In the genomic region with DNA sequence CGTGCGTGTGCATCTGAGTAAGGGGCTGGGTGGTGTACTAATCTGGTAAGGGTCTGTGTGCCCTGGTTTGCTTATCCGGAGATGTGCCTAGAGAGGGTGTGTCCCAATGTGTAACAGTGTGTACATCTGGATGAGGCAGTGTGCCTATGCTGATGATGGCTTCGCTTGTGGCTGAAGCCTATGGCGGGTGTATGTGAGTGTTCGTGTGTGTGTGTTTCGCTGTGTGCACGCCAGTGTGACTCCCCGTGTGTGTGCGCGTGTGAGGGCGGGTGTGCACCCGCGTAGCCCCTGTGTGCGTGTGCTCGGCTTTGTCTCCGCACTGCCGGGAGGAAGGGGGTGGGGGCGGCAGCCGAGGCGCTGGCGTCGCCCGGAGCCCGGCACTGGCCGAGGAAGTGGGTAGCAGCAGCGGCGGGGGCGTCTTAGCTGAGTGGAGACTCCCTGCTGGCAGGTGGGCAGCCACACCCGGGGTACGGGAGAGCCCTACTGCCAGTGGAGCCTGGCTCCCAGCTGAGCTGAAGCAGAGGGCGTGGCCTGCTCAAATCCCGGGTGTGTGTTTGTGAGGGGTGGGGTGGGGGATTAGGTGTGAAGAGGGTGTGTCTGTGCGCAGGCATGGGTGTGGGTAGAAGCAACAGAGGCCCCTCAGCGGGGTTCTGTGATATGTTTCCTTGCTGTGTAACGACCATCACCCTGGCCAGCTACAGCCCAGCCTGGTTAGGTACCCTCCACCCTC, we compare ENCODE assay signal across 8 mouse cellular contexts. TPM values are rescaled to one million over a fixed set of nuclear protein-coding genes. Genes with fewer than 3 reads are reported as not detected.
A peak's percentile ranks its signal among the peaks of the same experiment; 100 is the strongest.
DNase-seq lines count a peak whose midpoint lies in the region; ATAC-seq lines count a peak whose summit lies in the region.

No protein-coding gene starts in this region.

- peaks cover 9% of the 10 kb centered on the region in 2 experiments for H3K4me1 ChIP-seq in heart, embryonic 14.5 days (ENCODE audit: control insufficient read depth in 2 of 2, insufficient read depth in 2 of 2, low read length in 2 of 2)

- ATAC-seq in heart, embryonic 14.5 days (ENCODE audit: insufficient number of reproducible peaks, insufficient read depth, low FRiP score, low read depth): peak; percentile 41

- H3K4me3 ChIP-seq in heart, embryonic 14.5 days (ENCODE audit: control insufficient read depth in 1 of 2, insufficient read depth in 1 of 2, low read depth in 1 of 2, low read length in 2 of 2): peak overlapping the region; percentile 62 to 66

- 1% methylated on average over 36 of the region's 36 CpGs for WGBS in heart, embryonic 14.5 days

- peaks cover 27% of the 10 kb centered on the region for H3K27me3 ChIP-seq in heart, embryonic 14.5 days (ENCODE audit: control insufficient read depth, insufficient read depth, low read length)

- peak; percentile 43 to 65 for DNase-seq in lung, adult 18-20 months
- DNase-seq in lung, postnatal 25 days (ENCODE audit: low spot score): no peak
- peak; percentile 21 for DNase-seq in cerebellum, adult 9-11 months
- peak; percentile 47 to 66 for DNase-seq in kidney, postnatal 4 days
- DNase-seq in lung, postnatal 10 days: peak; percentile 39
- DNase-seq in retina, embryonic 14.5 days (ENCODE audit: low spot score): peak; percentile 52
- no peak for DNase-seq in adipocyte (ENCODE audit: low spot score)

- H3K36me3 ChIP-seq in heart, embryonic 14.5 days (ENCODE audit: control insufficient read depth, insufficient read depth, low read length): no peaks in the 10 kb centered on the region

- H3K27ac ChIP-seq in heart, embryonic 14.5 days (replicated peaks in 1 of 2; ENCODE audit: control insufficient read depth in 1 of 2, insufficient read depth in 1 of 2, low read depth in 2 of 2, low read length in 2 of 2): no peak overlapping the region

- no peaks in the 10 kb centered on the region for H3K9me3 ChIP-seq in heart, embryonic 14.5 days (ENCODE audit: control insufficient read depth, low read length)

- peak overlapping the region; percentile 69 for H3K9ac ChIP-seq in heart, embryonic 14.5 days (ENCODE audit: low read length)

- H3K4me2 ChIP-seq in heart, embryonic 14.5 days (ENCODE audit: low read length): peak overlapping the region; percentile 98

RNA-seq across cellular contexts. Expression of a gene that starts 0.8 kb away (rescaled TPM):
- polyA plus RNA-seq in heart, embryonic 14.5 days (2014; fragmentation: Nextera tagmentation; extraction: Ambion mirVana): 1.4 and 1.6 TPM in 2 replicates

Comparison
In these comparisons a context has a peak if more than half of its experiments do, and no peak if none do; other contexts are left out.
1. DNase-seq: peak in lung, adult 18-20 months (2 of 2), cerebellum, adult 9-11 months (single experiment), kidney, postnatal 4 days (2 of 2), lung, postnatal 10 days (single experiment) and retina, embryonic 14.5 days (single experiment); none in lung, postnatal 25 days (single experiment) and adipocyte (single experiment).